Mouse (Mus musculus): ENCODE data around the gene Serpini2.
"Not testable (repeated sequence)": the region's sequence is repeated elsewhere in the genome, so short reads cannot be mapped to it uniquely, and the experiment has no call there.

Serpini2 gene

GRCm38 (mm10) chr3:75269978-75270377, at the start of gene Serpini2:
Gene Serpini2 (minus strand): TSS chr3:75270078.
- no peak for DNase-seq (ENCODE audit: low read depth)

DNA sequence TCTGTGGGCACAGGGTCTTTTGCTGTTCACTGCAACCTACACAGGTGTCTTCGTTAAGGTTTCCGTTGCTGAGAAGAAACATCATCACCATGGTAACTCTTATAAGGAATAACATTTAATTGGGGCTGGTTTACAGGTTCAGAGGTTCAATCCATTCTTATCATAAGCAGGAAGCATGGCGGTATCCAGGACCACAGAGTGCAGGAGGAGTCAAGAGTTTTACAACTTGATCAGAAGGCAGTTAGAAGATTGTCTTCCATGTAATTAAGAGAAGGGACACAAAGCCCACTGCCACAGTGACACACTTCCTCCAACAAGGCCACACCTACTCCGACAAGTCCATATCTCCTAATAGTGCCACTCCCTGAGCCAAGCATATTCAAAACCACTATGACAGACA, 39.0 kb upstream of the Serpini2 start:
- DNase-seq (ENCODE audit: low read depth): no peak

GRCm38 (mm10) chr3:75308228-75308627, 38.4 kb upstream of the Serpini2 start:
- no peak for DNase-seq (ENCODE audit: low read depth)

DNA sequence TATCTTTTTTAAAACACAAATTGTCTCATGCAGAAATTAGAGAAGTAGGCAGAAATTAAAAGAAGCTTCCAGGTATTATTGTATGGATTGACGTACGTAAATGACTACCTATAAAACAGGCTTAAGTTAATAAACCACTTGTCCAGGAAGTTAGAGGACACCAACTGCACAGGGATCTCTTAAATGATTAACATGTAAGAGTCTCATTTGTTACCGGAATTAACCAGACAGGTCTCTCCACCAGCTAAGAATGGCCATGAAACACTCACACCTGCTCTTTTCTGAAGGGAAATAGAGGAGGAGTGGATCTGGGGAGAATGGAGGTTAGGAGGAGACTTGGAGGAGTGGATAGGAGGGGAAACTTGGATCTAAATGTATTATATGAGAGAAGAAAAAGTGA, 35.7 kb upstream of the Serpini2 start:
- DNase-seq (ENCODE audit: low read depth): no peak

GRCm38 (mm10) chr3:75304621-75305020, 34.7 kb upstream of the Serpini2 start:
- no peak for DNase-seq (ENCODE audit: low read depth)

DNA sequence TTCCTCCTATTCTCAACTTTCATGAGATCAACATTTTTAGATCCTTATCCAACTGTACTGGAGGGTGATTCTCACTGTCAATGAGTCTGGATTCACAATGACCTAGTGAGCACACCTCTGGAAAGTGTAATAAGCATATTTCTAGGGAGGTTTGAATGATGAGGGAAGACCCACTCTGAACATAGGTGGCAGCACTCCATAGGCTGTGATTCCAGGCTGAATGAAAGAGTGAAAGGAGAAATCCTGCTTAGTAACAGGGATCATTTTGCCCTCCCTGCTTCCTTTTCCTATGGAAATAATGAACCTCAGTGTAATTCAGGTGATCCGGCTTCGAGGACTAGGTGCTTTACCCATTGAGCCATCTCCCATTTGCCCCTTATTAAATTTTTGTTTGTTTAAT, 31.2 kb upstream of the Serpini2 start:
- no peak for DNase-seq (ENCODE audit: low read depth)

DNA sequence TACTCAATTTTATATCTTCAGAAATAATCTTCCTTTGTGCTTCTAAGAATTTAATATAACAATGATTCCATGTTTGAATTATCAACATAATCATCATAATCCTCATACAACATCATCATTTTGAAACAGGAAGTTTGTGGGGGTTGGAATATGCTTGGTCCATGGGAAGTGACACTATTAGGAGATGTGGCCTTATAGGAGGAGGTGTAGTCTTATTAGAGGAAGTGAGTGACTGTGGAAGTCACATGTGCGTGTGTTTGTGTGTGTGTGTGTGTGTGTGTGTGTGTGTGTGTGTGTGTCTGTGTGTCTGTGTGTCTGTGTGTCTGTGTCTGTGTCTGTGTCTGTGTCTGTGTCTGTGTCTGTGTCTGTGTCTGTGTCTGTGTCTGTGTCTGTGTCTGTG, 29.6 kb upstream of the Serpini2 start:
- not testable (repeated sequence) for DNase-seq (ENCODE audit: low read depth)

DNA sequence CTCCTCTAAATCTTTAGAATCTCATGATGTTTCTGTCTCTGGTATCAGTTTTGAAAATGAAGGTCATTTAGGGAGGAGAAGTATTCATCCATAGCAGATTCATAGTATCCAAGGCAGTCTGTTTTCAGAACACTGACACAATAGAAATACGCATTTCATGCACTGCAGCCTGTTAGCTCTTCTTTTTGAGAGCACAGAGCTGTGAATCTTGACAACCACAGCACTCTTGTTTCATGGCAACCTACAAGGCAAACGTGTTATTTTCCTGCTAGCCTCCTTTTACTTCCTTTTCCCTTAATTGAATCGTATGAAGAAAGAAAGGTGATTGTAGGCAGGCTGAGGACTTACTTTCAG, 27.9 kb upstream of the Serpini2 start:
- DNase-seq (ENCODE audit: low read depth): no peak

DNA sequence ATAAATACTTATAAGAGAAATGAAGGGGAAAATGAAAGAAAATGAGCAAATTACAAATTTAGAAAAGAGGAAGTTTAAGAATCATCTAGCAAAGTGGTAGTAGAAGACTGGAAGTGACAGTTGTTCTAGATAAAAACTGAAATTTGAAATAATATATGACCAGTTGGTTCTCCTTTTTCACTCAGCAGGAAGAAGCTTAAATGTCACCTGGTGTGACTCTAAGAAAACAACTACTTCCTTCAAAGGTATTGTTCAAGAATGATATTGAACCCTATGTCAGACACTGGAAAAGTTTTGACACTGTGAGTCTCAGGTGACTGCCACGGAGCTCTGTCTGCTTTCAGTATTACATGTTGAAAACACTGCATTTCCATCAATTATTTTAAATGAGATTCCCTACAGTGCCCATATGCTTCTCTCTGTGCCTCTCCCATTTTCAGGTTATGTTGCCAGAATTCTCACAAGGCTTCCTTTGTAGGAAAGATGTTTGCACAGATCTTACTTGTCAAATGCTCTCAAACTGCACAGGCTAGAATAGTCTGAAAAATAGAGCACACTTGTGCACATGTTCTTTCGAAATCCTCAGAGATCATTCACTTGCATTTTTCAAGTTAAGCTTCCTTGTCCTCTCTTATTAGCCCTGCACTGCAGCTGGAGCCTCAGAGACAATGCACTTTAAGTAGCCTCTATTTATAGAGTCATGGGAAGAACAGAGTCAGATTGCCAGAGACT, 27.3 kb upstream of the Serpini2 start:
- DNase-seq (ENCODE audit: low read depth): no peak

- DNase-seq (ENCODE audit: low read depth): no peak
Observed at GRCm38 (mm10) chr3:75293243-75293642, 23.4 kb upstream of the Serpini2 start.

DNA sequence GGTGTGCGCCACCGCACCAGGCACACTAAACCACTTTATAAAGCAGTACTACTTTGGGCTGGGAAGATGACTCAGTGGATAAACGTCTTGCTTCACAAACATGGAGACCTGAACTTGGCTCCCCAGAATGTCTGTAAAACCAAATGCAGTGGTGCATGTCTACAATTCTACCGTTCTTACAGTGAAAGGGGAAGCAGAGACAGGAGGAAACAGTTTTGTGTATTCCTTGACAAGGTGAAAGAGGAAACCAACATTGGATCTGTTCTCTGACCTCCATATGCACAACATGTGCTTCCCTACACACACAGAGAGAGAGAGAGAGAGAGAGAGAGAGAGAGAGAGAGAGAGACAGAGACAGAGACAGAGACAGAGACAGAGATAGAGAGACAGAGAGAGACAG, 7.6 kb upstream of the Serpini2 start:
- no peak for DNase-seq (ENCODE audit: low read depth)

- DNase-seq (ENCODE audit: low read depth): no peak
Observed at GRCm38 (mm10) chr3:75276522-75276921, 6.6 kb upstream of the Serpini2 start.

- DNase-seq (ENCODE audit: low read depth): no peak
Observed at GRCm38 (mm10) chr3:75275127-75275526, 5.2 kb upstream of the Serpini2 start.

DNA sequence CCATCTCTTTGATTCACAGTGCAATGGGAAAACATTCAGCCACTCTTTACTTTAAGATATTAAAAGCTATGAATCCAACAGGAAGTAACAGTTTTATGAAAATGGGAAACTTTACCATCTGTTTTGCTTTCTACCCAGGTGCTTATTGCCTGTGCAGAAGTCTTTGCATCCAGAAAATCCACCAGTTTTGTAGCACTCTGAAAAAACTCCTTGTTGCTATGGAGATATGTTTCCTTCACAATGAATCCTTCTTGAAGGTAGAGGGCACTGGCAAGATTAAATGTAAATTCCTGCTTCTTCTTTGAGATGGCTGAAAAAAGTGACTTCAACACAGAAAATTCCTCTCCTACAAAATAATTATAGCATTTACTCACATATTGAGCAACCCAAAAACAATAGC, 10.5 kb downstream of the Serpini2 start:
- DNase-seq (ENCODE audit: low read depth): no peak

DNA sequence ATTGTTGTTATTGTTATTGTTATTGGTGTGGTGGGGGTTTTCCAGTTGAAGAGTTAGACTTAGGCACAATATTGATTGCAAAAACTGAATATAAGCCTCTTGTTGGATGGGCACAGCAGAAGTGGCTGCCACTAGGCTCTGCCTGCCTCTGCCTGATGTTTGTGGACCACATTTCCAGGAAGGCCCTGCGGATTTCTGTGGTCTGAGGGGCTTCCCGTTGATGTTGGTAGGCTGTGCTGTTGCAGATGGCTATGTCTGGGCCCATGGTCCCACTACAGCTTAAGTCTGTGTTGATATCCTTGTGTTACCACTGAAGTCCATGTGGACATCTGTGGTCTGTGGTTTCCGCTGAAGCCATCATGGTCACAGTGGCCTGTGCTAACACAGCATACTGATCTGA, 50.2 kb downstream of the Serpini2 start:
- no peak for DNase-seq (ENCODE audit: low read depth)

- DNase-seq (ENCODE audit: low read depth): no peak
Observed at GRCm38 (mm10) chr3:75219211-75219610, 50.7 kb downstream of the Serpini2 start.

- DNase-seq (ENCODE audit: low read depth): no peak
Observed at GRCm38 (mm10) chr3:75202808-75203503, 66.9 kb downstream of the Serpini2 start.
